Mouse (Mus musculus): ENCODE results near the gene Alg14.

GRCm38 (mm10) chr3:121338687-121339086, 47.1 kb downstream of the Alg14 start:
- TF ChIP-seq USF1 (IDR thresholded peaks at IDR 0.05; ENCODE audit: low read depth) (no peak), CTCF (IDR thresholded peaks at IDR 0.05; ENCODE audit: control insufficient read depth, insufficient read depth, insufficient read length) (no peak), CEBPB (IDR thresholded peaks at IDR 0.05; ENCODE audit: low read depth) (no peak), MAX (IDR thresholded peaks at IDR 0.05) (no peak), MYOG (IDR thresholded peaks at IDR 0.05; ENCODE audit: control insufficient read depth, extremely low read depth, insufficient read length) (no peak), FOSL1 (IDR thresholded peaks at IDR 0.05; ENCODE audit: insufficient read depth, low read length, poor library complexity, severe bottlenecking) (no peak), MYOD1 (IDR thresholded peaks at IDR 0.05; ENCODE audit: control insufficient read depth, insufficient read length, low read depth) (no peak)

Data from C2C12 (cell line).